ENCODE assay signal across 10 mouse cellular contexts in the genomic region with DNA sequence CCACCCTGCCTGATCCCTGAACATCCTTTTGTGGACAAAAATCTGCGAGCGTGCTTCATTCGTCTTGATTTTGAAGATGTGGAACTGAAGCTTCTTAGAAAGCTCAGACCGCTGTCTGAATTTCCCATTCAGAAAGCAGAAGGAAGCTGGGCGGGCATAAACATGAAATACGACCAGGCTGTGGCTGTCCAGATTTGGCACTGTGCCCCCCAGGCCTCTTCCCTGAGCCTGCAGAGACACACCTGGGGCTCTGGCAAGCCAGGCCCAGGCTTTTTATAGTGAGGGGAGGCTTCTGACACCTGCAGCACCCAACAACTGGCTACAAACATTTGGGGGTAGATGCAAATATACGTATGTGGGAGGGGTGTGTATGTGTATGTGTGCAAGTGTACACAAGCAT. TPM values are rescaled to one million over a fixed set of nuclear protein-coding genes. Genes with fewer than 3 reads are reported as not detected.
A peak's percentile ranks its signal among the peaks of the same experiment; 100 is the strongest.
DNase-seq lines count a peak whose midpoint lies in the region; ATAC-seq and TF ChIP-seq lines count a peak whose summit lies in the region.
"Had no signal": no experiment of that assay in that cellular context is flagged by ENCODE, and none has a peak within 500 bp of the region (broad histone marks: within the 10 kb centered on the region; RNA-seq: fewer than 3 reads in every experiment).

No protein-coding gene starts in this region.

- H3K36me3 ChIP-seq in kidney, adult 2 months (ENCODE audit: control insufficient read depth, insufficient read depth, low read length) = no peaks in the 10 kb centered on the region
- no peaks in the 10 kb centered on the region for H3K36me3 ChIP-seq in kidney, embryonic 16.5 days (ENCODE audit: insufficient read depth, low read length)
- H3K36me3 ChIP-seq in hindbrain, embryonic 10.5 days = no peaks in the 10 kb centered on the region
- H3K36me3 ChIP-seq in midbrain, embryonic 15.5 days (replicated peaks) = no peaks in the 10 kb centered on the region
- H3K36me3 ChIP-seq: liver, embryonic 12.5 days had no signal

- 38% methylated on average over 7 of the region's 7 CpGs for WGBS in kidney, adult 2 months
- WGBS in kidney, embryonic 16.5 days = 34% methylated on average over 7 of the region's 7 CpGs
- WGBS in hindbrain, embryonic 10.5 days = 82% methylated on average over 7 of the region's 7 CpGs
- WGBS in midbrain, embryonic 15.5 days = 57% methylated on average over 7 of the region's 7 CpGs

- no peak for TF ChIP-seq POLR2A in kidney, adult 2 months (IDR thresholded peaks at IDR 0.05; ENCODE audit: low read depth, low read length)

- H3K9me3 ChIP-seq in kidney, embryonic 16.5 days (ENCODE audit: low read length) = no peaks in the 10 kb centered on the region
- H3K9me3 ChIP-seq in hindbrain, embryonic 10.5 days = no peaks in the 10 kb centered on the region
- H3K9me3 ChIP-seq in midbrain, embryonic 15.5 days = no peaks in the 10 kb centered on the region
- H3K9me3 ChIP-seq: liver, embryonic 12.5 days had no signal

- no peak for ATAC-seq in kidney, embryonic 16.5 days (ENCODE audit: low FRiP score, low TSS enrichment)
- no peak for ATAC-seq in midbrain, embryonic 15.5 days (replicated peaks)
- ATAC-seq: liver, embryonic 12.5 days had no signal

- H3K9ac ChIP-seq in kidney, embryonic 16.5 days (replicated peaks; ENCODE audit: low read length) = no peak overlapping the region
- no peak overlapping the region for H3K9ac ChIP-seq in midbrain, embryonic 15.5 days
- H3K9ac ChIP-seq: liver, embryonic 12.5 days had no signal

- TF ChIP-seq CTCF in kidney, adult 2 months (conservative IDR thresholded peaks at IDR 0.05; ENCODE audit: insufficient read depth, insufficient read length, low read depth, low read length) = no peak

- intact Hi-C loops in heart, postnatal 14 days (cut with DNase I) = no loop called here

- H3K27me3 ChIP-seq in kidney, adult 2 months (replicated peaks; ENCODE audit: control insufficient read depth, insufficient read depth, low read length) = no peaks in the 10 kb centered on the region
- H3K27me3 ChIP-seq in kidney, embryonic 16.5 days (ENCODE audit: insufficient read depth, low read length) = peaks cover 34% of the 10 kb centered on the region
- H3K27me3 ChIP-seq in hindbrain, embryonic 10.5 days (ENCODE audit: insufficient read depth, poor library complexity, severe bottlenecking) = peaks cover 53% of the 10 kb centered on the region
- no peaks in the 10 kb centered on the region for H3K27me3 ChIP-seq in midbrain, embryonic 15.5 days (replicated peaks)

- DNase-seq in kidney, adult 2 months = peak; percentile 67
- DNase-seq in adrenal gland, postnatal 36 days = peak; percentile 50 to 62
- DNase-seq in hindbrain, embryonic 10.5 days (ENCODE audit: low spot score) = no peak
- DNase-seq in heart, postnatal 14 days = no peak
- DNase-seq in urinary bladder, postnatal 10 days (ENCODE audit: low spot score) = no peak
- no peak for DNase-seq in spleen, postnatal 10 days (ENCODE audit: low spot score in 2 of 2)
- DNase-seq: cerebellum, adult 9-10 months had no signal

- no peaks in the 10 kb centered on the region for H3K4me1 ChIP-seq in kidney, adult 2 months (ENCODE audit: control insufficient read depth, insufficient read depth, low read length)
- peaks cover 31% of the 10 kb centered on the region for H3K4me1 ChIP-seq in kidney, embryonic 16.5 days (ENCODE audit: insufficient read depth, low read length)
- peaks cover 41% of the 10 kb centered on the region for H3K4me1 ChIP-seq in hindbrain, embryonic 10.5 days (replicated peaks)
- peaks cover 28% of the 10 kb centered on the region for H3K4me1 ChIP-seq in midbrain, embryonic 15.5 days

- no peak overlapping the region for H3K4me2 ChIP-seq in kidney, embryonic 16.5 days (replicated peaks; ENCODE audit: low read depth, low read length)
- no peak overlapping the region for H3K4me2 ChIP-seq in midbrain, embryonic 15.5 days
- H3K4me2 ChIP-seq: liver, embryonic 12.5 days had no signal

- no peak overlapping the region for H3K4me3 ChIP-seq in kidney, adult 2 months (ENCODE audit: insufficient read depth, low read depth, low read length)
- H3K4me3 ChIP-seq in kidney, embryonic 16.5 days (ENCODE audit: low read length) = no peak overlapping the region
- no peak overlapping the region for H3K4me3 ChIP-seq in hindbrain, embryonic 10.5 days
- H3K4me3 ChIP-seq in midbrain, embryonic 15.5 days = no peak overlapping the region
- H3K4me3 ChIP-seq: liver, embryonic 12.5 days had no signal

- H3K27ac ChIP-seq in kidney, adult 2 months (ENCODE audit: insufficient read depth, low read depth, low read length) = no peak overlapping the region
- H3K27ac ChIP-seq in kidney, embryonic 16.5 days (ENCODE audit: low read length) = no peak overlapping the region
- peak overlapping the region; percentile 62; the same call in 1 of the 2 replicates for H3K27ac ChIP-seq in hindbrain, embryonic 10.5 days
- H3K27ac ChIP-seq in midbrain, embryonic 15.5 days = peak overlapping the region; percentile 73
- H3K27ac ChIP-seq: liver, embryonic 12.5 days had no signal

RNA-seq across cellular contexts. Expression of a gene that starts 35.3 kb away (rescaled TPM):
- 14.9 and 16.8 TPM in 2 replicates for polyA plus RNA-seq in kidney, adult 2 months (2012; rRNA removed)
- 9.1 and 10.7 TPM in 2 replicates for polyA plus RNA-seq in kidney, embryonic 16.5 days (2015; fragmentation: Nextera tagmentation; extraction: Ambion mirVana)
- total RNA-seq in adrenal gland, postnatal 36 days (2021) = 10 to 100 TPM; 18.6 to 26.3 TPM
- 11.1 and 14.4 TPM in 2 replicates for polyA plus RNA-seq in hindbrain, embryonic 10.5 days (2016; fragmentation: Nextera tagmentation; extraction: Ambion mirVana)
- 32.5 and 35.4 TPM in 2 replicates for polyA plus RNA-seq in midbrain, embryonic 15.5 days (2015; fragmentation: Nextera tagmentation; extraction: Ambion mirVana)
- total RNA-seq in heart, postnatal 14 days (2021) = 10 to 100 TPM; 36.2 to 36.5 TPM

Comparison
In these comparisons a context has a peak if more than half of its experiments do, and no peak if none do; other contexts are left out.
1. DNase-seq: peak in kidney, adult 2 months (single experiment) and adrenal gland, postnatal 36 days (2 of 2); none in hindbrain, embryonic 10.5 days (single experiment), heart, postnatal 14 days (0 of 2), urinary bladder, postnatal 10 days (single experiment) and spleen, postnatal 10 days (0 of 2).
2. H3K27ac ChIP-seq: peak in hindbrain, embryonic 10.5 days (single experiment) and midbrain, embryonic 15.5 days (single experiment); none in kidney, adult 2 months (single experiment) and kidney, embryonic 16.5 days (single experiment).